Mouse (Mus musculus) gastrocnemius, postnatal 25 days (tissue): ENCODE data around the gene Gm5741. TPM values are rescaled to one million over a fixed set of nuclear protein-coding genes. Genes with fewer than 3 reads are reported as not detected.
"Not testable (repeated sequence)": the region's sequence is repeated elsewhere in the genome, so short reads cannot be mapped to it uniquely, and the experiment has no call there.

Source experiments
- DNase-seq: peaks from one replicate; pipeline ENCODE4 v3.0.0; 2022
- long read RNA-seq, 2 experiments: library from polyadenylated mRNA; stranded (forward); transcript quantifications; one replicate each; pipeline ENCODE4 v2.0.0; 2021
- total RNA-seq, 2 experiments: library from RNA; stranded (reverse); gene quantifications; 1 replicate in 1 of 2; 2 replicates in 1 of 2; pipeline ENCODE4 v1.2.3; 2021

Gene Gm5741
- not detected for total RNA-seq
- long read RNA-seq, experiment 1, result 0 reads
- long read RNA-seq, experiment 2, result 0 reads

GRCm38 (mm10) chr8:85067982-85068381 is at the start of gene Gm5741:
TSS of gene Gm5741 (minus strand) at chr8:85067982.
- no peak for DNase-seq

DNA sequence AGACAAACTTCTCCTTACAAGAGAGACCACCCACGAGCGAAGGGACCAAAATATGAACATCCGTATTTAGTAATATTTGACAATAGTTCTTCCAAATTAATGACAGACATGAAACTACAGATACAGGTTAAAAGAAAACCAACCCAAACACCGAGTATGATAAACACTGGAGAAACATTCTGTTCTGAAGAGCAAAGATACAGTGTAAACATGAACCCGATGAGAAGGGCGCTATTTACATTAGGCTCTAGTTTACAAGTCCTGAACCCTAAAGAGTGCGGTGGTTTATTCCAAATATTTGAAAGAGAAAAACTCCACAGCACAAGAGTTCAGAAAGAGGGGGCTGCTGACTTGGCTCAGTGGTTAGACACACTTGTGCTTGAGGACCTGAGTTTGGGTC is 49.2 kb upstream of the Gm5741 start:
- no peak for DNase-seq

DNA sequence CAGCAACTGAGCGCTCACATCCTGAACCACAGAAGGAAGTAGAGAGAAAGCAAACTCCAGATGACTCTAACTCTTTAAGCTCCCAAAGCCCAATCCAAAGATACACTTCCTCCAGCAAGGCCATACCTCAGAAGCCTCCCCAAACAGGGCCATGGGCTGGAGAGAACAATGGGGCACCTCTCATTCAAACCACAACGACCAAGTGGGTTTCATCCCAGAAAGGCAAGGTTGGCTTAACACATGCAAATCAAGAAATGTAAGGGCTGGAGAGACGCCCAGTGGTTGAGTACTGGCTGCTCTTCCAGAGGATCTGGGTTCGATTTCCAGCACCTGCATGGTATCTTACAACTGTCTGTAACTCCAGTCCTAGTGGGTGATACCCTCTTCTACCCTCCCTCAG is 47.7 kb upstream of the Gm5741 start:
- no peak for DNase-seq

DNA sequence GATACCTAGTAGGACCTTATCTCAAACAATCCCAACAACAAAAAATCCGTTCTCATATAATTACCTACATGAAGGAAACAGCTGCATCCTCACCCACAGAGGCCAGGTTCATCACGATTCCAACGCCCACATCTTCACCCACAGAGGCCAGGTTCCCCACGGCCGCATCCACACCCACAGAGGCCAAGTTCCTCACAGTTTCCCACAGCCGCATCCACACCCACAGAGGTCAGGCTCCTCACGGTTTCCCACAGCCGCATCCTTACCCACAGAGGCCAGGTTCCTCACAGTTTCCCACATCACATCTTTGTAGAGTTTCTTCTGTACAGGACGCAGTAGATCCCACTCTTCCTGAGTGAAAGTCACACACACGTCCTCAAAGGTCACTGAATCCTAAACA is 45.5 kb upstream of the Gm5741 start:
- DNase-seq, result no peak

DNA sequence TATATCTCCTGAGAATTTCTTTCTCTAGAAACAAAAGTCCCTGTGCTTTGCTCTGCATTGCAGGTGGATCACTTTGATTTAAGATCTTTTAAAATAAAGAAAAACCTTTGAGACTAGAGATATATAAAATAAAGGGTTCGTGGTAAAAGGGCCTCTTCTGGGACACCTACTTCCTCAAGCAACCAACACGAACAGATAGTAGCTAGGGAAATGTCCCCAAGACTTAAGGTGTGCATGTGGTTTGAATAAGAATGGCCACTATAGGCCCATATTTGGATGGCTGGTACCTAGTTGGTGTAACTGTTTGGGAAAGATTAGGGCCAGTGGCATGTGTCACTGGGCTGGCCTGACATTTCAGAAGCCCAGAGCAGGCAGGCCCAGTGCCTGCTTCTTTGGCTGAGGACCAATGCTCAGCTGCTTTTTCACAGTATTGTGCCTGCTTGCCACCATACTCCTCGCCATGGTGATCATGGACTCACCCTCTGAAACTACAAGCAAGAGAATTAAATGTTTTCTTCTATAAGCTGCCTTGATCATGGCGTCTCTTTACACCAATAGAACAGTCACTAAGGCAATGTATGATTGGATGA is 32.4 kb upstream of the Gm5741 start:
- DNase-seq, result no peak

- DNase-seq, result no peak
Observed at GRCm38 (mm10) chr8:85096850-85097249, 29.1 kb upstream of the Gm5741 start.

DNA sequence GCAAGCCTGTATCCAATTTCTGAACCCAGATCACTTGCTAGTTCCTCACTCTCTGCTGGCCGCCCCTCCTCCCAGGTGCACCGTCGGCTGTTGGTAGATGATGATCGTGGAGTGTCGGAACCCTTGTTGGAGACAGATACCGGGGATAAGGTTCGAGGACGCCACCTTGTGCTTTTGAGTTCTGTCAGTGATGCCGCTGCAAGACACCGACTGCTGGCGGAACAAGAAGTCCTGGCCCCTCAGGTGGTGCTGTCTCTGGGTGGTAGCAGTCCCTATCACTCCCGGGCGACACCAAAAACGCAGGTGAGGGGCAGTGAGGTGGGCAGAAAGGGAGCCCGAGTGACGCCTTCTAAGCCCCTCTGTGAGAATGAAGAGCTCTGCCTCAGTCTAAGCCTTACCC is 28.4 kb upstream of the Gm5741 start:
- no peak for DNase-seq

DNA sequence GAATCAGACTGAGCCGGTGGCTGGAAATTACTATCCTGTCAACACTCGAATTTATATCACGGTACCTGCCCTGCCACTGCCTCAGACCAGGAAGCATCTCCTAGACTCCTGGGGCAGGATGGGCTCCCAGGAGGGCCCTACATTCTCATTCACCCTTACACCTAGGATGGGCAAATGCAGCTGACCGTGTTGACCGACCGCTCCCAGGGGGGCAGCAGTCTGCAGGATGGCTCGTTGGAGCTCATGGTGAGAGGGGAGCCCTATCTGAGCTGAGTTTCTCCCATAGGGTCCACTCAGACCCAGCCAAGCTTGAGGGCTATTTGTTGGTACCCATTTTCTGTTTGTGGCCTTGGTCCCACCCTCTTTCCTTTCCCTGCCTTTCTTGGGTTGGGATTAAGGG is 27.8 kb upstream of the Gm5741 start:
- no peak for DNase-seq

GRCm38 (mm10) chr8:85095051-85095450 is 27.3 kb upstream of the Gm5741 start:
- no peak for DNase-seq

- DNase-seq, result no peak
Observed at GRCm38 (mm10) chr8:85091526-85092090, 23.8 kb upstream of the Gm5741 start.

GRCm38 (mm10) chr8:85090856-85091255 is 23.1 kb upstream of the Gm5741 start:
- DNase-seq, result no peak

GRCm38 (mm10) chr8:85088771-85089170 is 21.0 kb upstream of the Gm5741 start:
- no peak for DNase-seq

DNA sequence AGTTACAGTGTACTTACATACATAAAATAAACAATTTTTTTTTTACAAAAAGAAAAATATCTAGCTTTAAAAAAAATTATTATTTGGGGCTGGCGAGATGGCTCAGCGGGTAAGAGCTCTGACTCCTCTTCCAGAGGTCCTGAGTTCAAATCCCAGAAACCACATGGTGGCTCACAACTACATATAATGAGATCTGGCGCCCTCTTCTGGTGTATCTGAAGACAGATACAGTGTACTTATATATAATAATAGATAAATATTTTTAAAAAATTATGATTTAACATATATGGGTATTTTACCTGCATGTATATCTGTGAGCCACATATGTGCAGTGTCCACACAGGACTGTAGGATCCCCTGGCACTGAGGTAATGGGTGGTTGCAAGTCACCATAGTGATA is 18.5 kb upstream of the Gm5741 start:
- no peak for DNase-seq

DNA sequence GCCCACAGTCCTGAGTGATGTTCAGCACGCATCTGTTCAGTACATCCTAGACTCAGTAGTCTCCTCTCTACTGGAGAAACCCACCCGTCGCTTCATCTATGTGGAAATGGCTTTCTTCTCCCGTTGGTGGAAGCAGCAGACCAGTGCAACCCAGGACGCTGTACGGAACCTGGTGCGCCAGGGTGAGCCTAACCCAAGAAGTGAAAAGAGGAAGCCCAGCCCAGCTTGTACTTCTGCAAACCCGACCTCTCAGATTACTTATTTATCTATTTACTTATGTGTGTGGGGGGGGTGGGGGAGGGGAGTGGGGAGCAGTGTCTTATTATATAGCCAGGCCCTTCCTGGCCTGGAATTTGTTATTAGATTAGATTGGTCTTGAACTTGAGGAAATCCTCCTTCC is 16.9 kb upstream of the Gm5741 start:
- no peak for DNase-seq

- peak; percentile 88 for DNase-seq
Observed at GRCm38 (mm10) chr8:85083108-85083813, 15.5 kb upstream of the Gm5741 start, which contains the start of gene Man2b1. TSS of gene Man2b1 (plus strand) at chr8:85083270.

DNA sequence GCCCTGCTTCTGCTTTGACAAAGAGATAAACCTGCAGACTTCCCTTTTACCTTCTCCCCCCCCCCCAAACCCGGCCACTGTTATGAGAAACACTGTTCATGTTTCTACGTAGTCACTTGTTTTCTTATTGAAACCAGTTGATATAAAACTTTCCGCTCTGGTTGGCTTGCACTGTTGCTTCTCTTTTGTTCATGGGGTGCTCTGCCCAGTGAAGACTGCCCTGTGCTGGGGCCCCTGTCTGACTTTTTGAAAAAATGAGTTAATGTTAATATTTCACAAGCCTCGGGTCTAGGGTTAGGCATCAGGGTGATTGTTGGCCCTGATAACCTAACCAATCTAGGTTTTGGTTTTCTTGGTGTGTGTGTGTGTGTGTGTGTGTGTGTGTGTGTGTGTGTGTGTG is 14.4 kb upstream of the Gm5741 start:
- not testable (repeated sequence) for DNase-seq

DNA sequence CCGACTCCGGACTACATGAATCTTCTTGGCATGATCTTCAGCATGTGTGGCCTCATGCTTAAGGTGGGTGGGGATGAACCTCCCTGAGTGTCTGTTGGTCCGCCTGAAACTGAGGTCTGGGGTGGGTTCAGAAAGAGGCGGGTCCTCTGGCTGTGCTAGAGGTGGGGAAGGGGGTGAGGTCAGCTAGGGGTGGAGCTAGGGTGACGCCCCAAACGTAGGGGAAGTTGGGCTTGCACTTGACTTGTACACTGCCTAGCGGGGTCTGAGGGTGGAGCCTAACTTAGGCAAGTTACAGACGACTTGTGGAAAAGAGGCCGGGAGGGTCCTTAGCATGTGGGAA is 13.4 kb upstream of the Gm5741 start, which contains the start of gene Wdr83:
Gene Wdr83 (minus strand): TSS at position 91 of the 340 bp plus-strand sequence.
- peak; percentile 46 for DNase-seq

DNA sequence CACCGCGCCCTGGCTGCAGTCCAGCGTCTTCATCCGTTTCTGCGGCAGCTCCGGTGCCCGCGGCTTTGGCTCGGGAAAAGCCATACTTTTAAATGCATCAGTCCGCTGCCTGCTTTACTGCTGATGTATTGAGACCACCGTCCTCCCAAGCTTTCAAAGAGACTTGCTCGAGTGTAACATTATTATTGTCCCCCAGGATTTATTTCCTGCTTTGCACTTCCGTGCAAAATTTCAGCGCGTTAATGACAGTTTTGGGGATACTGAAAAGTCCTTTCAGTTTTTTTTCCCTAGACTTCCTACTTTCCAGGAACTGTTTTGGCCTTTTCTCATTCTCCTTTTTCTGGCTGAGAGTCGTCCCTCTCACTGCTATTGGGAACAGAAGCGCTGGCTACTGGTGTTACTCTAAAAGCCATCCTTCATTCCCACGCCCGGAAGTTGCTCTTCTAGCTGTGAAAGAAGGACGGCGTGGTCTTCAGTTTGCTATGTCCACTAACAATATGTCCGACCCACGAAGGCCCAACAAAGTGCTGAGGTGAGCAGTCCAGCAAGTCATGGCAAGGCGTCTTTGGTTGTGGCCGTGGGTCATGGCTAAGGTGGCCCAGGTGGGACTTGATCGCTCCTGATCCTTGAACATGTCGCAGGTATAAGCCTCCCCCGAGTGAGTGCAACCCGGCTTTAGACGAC is 12.9 kb upstream of the Gm5741 start, which contains the start of gene Wdr83os:
Gene Wdr83os (plus strand): TSS at position 209 of the 684 bp plus-strand sequence.
- peak; percentile 34 for DNase-seq

DNA sequence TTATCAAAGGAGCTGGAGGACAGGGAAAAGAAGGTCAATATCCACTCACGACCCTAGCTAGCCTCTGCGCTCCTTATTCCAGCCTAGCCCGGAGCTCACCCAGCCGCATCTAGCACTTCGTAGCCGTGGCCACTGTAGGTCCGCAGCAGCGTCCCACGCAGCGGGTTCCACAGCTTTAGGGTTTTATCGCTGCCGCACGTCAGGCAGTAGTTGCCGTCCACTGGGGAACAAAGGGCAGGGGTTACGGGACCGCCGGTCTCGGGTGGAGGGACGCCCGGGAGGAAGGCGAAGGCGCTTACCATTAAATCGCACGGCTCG is 12.4 kb upstream of the Gm5741 start:
- DNase-seq, result peak; percentile 42

- peak; percentile 64 for DNase-seq
Observed at GRCm38 (mm10) chr8:85076993-85077392, 9.2 kb upstream of the Gm5741 start.

DNA sequence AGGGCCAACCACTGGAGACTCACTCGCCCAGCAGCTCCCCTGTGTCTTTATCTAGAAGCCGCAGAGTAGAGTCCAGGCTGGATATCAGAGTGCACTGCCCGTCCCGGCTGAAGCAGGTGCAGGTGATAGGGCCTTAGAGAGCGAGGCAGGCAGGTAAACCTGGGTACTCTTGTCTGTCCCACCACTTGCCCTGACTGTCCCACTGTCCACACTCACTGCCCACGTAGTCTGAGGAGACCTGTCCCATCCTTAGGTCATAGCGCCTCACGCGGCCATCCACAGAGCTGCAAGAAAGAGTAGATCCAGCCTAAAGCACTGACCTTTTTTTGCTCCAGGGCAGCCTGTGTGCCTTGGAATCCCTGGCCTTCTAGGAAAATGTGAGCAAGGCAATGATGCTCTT is 8.2 kb upstream of the Gm5741 start:
- DNase-seq, result no peak

DNA sequence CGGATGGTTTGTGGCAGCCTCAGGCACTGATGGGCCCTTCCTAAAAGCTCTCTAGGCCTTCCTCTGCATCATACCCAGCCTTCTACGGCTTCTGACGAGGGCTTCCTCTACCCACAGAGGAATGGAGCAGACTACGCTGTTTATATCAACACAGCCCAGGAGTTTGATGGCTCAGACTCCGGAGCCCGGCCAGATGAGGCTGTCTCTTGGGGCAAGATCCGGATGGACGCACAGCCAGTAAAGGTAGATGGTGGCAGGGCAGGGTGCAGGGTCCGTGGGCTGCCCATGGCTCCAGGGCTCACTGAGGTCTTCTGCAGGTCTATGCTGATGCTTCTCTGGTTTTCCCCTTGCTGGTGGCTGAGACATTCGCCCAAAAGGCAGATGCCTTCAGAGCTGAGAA is 6.8 kb upstream of the Gm5741 start:
- no peak for DNase-seq

- no peak for DNase-seq
Observed at GRCm38 (mm10) chr8:85074167-85074566, 6.4 kb upstream of the Gm5741 start.
